Mouse (Mus musculus) erythroblast, embryonic 14.5 days (primary cell): ENCODE results near the gene Mtmr12.

ENCODE experiments used
- GATA1 ChIP-seq: IDR thresholded peaks from 2 replicates; pipeline ENCODE4 v1.6.1; 2012; ENCODE audit warnings: low read length, inconsistent platforms, mixed read lengths
- TAL1 ChIP-seq: IDR thresholded peaks from 3 replicates; pipeline ENCODE4 v1.6.1; 2012; ENCODE audit warnings: low read length, inconsistent platforms, mixed read lengths

DNA sequence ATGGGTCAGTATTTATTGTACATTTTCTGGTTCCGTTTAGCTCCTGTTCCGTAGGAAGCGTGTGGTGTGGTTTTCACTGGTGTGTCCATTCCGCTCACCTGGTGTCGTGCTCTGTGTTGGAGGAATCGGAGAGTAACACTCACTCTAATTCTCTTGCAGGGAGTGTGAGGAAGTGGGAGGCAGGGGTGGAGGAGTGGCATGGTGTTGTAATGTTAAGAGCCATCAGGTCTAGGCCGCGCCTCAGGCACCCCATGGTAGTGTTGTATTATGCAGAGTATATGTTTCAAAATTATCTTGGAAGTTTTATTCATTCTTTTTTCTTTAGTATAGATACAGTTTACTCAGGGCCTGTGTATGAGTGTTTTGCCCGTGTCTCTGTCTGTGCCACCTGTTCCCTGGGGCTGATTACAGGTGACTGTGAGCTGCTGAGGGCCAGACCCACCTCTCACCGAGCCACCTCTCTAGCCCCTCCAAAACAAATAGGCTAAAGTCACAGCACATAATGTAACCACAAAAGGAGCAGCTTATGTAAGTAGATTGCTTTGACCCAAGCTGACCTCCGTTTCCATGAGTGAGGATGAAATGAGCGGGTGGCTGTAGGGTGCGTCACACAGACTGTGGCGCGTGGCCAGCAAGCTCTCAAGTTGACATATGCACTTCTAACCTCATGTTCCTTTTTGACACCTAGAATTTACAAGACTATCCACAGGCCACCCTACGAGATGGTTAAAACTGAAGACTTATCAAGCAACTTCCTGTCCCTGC lies 53.1 kb downstream of the Mtmr12 start:
- TF ChIP-seq GATA1 (no peak), TAL1 (no peak)
